Mouse (Mus musculus) G1E (cell line): ENCODE data around the gene Sys1.

ENCODE experiments used
- CTCF ChIP-seq: IDR thresholded peaks from 2 replicates; pipeline ENCODE4 v1.5.1; 2012; ENCODE audit warnings: low read depth, low read length, inconsistent platforms, mixed read lengths
- GATA1 ChIP-seq: IDR thresholded peaks from 2 replicates; pipeline ENCODE4 v1.6.1; 2012; ENCODE audit warnings: borderline replicate concordance, low read length, inconsistent platforms, mixed read lengths
- POLR2AphosphoS5 ChIP-seq: IDR thresholded peaks from 2 replicates; pipeline ENCODE4 v1.6.1; 2012; ENCODE audit warnings: low read depth, low read length, inconsistent platforms; ENCODE audit not compliant: insufficient replicate concordance

GRCm38 (mm10) chr2:164453047-164453757, 3.6 kb upstream of the Sys1 start:
- TF ChIP-seq CTCF = no peak
- TF ChIP-seq GATA1 = no peak
- TF ChIP-seq POLR2AphosphoS5 = no peak
